Mouse (Mus musculus): ENCODE measurements around the gene Tor1a. TPM values are rescaled to one million over a fixed set of nuclear protein-coding genes. Genes with fewer than 3 reads are reported as not detected.
"Not testable (repeated sequence)": the region's sequence is repeated elsewhere in the genome, so short reads cannot be mapped to it uniquely, and the experiment has no call there.

The Tor1a gene
- polyA plus RNA-seq, 1 experiment from 2014 or later: 87.2 TPM

DNA sequence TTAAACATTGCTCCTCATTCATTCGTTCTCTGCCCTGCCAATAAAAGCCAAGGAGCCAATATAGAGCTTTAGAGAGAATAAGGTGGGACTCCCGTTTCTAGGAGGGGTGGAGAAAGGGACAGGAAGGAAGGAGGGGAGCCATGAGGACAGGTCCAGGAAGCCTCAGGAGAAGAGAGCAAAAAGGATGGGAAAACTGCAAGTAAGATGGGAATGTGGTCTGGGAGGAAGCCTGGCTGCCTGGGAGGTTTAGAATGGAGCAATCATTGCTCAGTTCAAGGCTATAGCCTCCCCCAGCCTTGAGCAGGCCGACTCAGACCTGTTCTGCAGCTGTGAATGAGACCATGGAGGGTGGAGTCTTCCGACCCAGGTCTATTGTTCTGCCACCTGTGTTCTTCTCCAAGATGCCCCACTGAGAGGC is 29.1 kb downstream of the Tor1a start:
- H3K9ac ChIP-seq (ENCODE audit: low read depth, low read length): no peak overlapping the region
- no peaks in the 10 kb centered on the region for H3K36me3 ChIP-seq (ENCODE audit: control insufficient read depth, insufficient read depth, low read length)
- H3K27ac ChIP-seq (ENCODE audit: low read length): no peak overlapping the region
- 38% methylated on average over 4 of the region's 4 CpGs for WGBS
- no peaks in the 10 kb centered on the region for H3K4me1 ChIP-seq (ENCODE audit: control insufficient read depth, insufficient read depth, low read length)
- no peak overlapping the region for H3K4me2 ChIP-seq (ENCODE audit: low read depth, low read length)
- no peaks in the 10 kb centered on the region for H3K27me3 ChIP-seq (replicated peaks; ENCODE audit: control insufficient read depth, insufficient read depth, low read length)
- H3K4me3 ChIP-seq (ENCODE audit: low read length): no peak overlapping the region
- H3K9me3 ChIP-seq (ENCODE audit: control insufficient read depth, low read length): no peaks in the 10 kb centered on the region
- no peak for ATAC-seq

DNA sequence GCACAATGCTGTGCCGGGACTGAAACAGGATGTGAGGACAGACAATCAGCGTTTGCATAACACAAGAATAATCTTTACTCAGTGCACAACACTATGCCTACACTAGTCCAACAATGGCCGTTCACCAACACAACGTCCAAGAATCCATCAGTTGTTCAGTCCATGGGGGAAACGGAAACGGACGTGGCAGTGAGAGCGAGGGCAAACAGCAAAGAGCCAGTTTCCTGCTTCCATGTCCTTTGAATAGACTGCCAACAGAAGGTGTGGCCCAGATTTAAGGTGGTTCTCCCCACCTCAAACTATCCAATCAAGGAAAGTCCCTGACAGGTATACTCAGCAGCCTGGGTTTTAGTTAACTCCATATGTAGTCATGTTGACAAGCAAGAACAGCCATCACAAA is 30.0 kb downstream of the Tor1a start:
- H3K4me2 ChIP-seq (ENCODE audit: low read depth, low read length): no peak overlapping the region
- H3K36me3 ChIP-seq (ENCODE audit: control insufficient read depth, insufficient read depth, low read length): no peaks in the 10 kb centered on the region
- no peak for ATAC-seq
- H3K4me3 ChIP-seq (ENCODE audit: low read length): no peak overlapping the region
- 75% methylated on average over 8 of the region's 8 CpGs for WGBS
- no peaks in the 10 kb centered on the region for H3K4me1 ChIP-seq (ENCODE audit: control insufficient read depth, insufficient read depth, low read length)
- no peaks in the 10 kb centered on the region for H3K9me3 ChIP-seq (ENCODE audit: control insufficient read depth, low read length)
- no peak overlapping the region for H3K27ac ChIP-seq (ENCODE audit: low read length)
- H3K9ac ChIP-seq (ENCODE audit: low read depth, low read length): no peak overlapping the region
- H3K27me3 ChIP-seq (replicated peaks; ENCODE audit: control insufficient read depth, insufficient read depth, low read length): no peaks in the 10 kb centered on the region

DNA sequence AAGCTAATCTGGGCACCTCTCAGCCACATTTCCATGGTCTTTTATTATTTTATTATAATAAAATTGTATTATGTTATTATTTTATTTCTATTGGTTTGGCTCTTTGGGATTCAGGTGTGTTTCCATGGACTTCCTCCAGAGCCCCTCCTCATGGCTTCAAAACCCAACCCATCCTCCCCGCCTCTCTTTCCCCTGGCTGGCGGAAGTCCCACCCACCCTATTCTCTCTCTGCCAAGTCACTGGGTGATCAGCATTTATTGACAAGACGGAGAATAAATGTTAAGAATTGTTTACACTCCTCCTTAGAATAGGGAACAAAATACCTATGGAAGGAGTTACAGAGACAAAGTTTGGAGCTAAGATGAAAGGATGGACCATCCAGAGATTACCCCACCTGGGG is 30.9 kb downstream of the Tor1a start:
- Histone ChIP-seq H3K27ac (ENCODE audit: low read length) (no peak overlapping the region), H3K4me3 (ENCODE audit: low read length) (no peak overlapping the region), H3K9me3 (ENCODE audit: control insufficient read depth, low read length) (no peaks in the 10 kb centered on the region), H3K36me3 (ENCODE audit: control insufficient read depth, insufficient read depth, low read length) (no peaks in the 10 kb centered on the region), H3K4me2 (ENCODE audit: low read depth, low read length) (no peak overlapping the region), H3K4me1 (ENCODE audit: control insufficient read depth, insufficient read depth, low read length) (no peaks in the 10 kb centered on the region), H3K9ac (ENCODE audit: low read depth, low read length) (no peak overlapping the region), H3K27me3 (replicated peaks; ENCODE audit: control insufficient read depth, insufficient read depth, low read length) (no peaks in the 10 kb centered on the region)
- WGBS: 77% methylated on average over 3 of the region's 3 CpGs
- no peak for ATAC-seq

DNA sequence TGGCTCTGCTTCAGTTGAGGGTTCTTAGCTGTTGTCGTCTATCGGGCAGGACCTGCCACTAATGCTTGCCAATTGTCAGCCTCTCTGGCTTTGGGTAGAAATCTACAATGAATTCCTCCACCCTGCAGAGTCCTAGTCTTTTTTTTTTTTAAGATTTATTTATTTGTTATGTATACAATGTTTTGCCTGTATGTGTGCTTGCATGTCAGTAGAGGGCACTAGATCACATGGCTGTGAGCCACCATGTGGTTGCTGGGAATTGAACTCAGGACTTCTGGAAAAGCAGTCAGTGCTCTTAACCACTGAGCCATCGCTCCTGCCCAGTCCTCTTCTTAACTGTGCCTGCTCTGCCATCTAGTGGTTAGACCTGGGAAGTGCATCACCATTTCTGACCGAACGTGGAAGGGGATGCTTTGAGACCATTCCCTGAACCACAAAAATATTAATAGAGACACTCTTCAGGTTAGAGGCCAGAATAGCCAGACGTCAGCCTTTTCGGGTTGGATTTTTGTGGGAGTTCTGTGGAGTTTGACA is 33.7 kb downstream of the Tor1a start:
- no peaks in the 10 kb centered on the region for H3K36me3 ChIP-seq (ENCODE audit: control insufficient read depth, insufficient read depth, low read length)
- H3K4me1 ChIP-seq (ENCODE audit: control insufficient read depth, insufficient read depth, low read length): peaks cover 9% of the 10 kb centered on the region
- no peak for ATAC-seq
- no peak overlapping the region for H3K4me2 ChIP-seq (ENCODE audit: low read depth, low read length)
- WGBS: 18% methylated on average over 7 of the region's 7 CpGs
- no peaks in the 10 kb centered on the region for H3K27me3 ChIP-seq (replicated peaks; ENCODE audit: control insufficient read depth, insufficient read depth, low read length)
- H3K4me3 ChIP-seq (ENCODE audit: low read length): no peak overlapping the region
- H3K27ac ChIP-seq (ENCODE audit: low read length): no peak overlapping the region
- H3K9me3 ChIP-seq (ENCODE audit: control insufficient read depth, low read length): no peaks in the 10 kb centered on the region
- no peak overlapping the region for H3K9ac ChIP-seq (ENCODE audit: low read depth, low read length)

DNA sequence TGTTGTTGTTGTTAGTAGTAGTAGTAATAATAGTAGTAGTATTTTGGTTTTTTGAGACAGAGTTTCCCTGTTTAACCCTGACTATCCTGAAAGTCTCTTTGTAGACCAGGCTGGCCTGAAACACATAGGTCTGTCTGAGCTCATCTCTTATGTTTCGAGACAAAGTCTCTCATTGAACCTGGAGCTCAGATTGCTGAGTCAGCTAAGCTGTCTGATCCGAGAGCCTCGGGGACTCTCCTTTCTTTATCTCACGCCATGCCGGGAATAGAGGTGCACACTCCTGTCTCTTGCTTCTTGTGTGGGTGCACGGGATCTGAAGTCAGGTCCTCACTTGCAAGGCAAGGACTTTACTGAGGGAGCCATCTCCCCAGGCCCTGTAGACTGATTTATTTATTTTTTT is 34.7 kb downstream of the Tor1a start:
- Histone ChIP-seq H3K4me2 (ENCODE audit: low read depth, low read length) (no peak overlapping the region), H3K9me3 (ENCODE audit: control insufficient read depth, low read length) (no peaks in the 10 kb centered on the region), H3K4me1 (ENCODE audit: control insufficient read depth, insufficient read depth, low read length) (peaks cover 16% of the 10 kb centered on the region), H3K4me3 (ENCODE audit: low read length) (no peak overlapping the region), H3K36me3 (ENCODE audit: control insufficient read depth, insufficient read depth, low read length) (no peaks in the 10 kb centered on the region), H3K27me3 (replicated peaks; ENCODE audit: control insufficient read depth, insufficient read depth, low read length) (no peaks in the 10 kb centered on the region), H3K9ac (ENCODE audit: low read depth, low read length) (no peak overlapping the region), H3K27ac (ENCODE audit: low read length) (no peak overlapping the region)
- WGBS: 66% methylated on average over 6 of the region's 6 CpGs
- ATAC-seq: no peak

DNA sequence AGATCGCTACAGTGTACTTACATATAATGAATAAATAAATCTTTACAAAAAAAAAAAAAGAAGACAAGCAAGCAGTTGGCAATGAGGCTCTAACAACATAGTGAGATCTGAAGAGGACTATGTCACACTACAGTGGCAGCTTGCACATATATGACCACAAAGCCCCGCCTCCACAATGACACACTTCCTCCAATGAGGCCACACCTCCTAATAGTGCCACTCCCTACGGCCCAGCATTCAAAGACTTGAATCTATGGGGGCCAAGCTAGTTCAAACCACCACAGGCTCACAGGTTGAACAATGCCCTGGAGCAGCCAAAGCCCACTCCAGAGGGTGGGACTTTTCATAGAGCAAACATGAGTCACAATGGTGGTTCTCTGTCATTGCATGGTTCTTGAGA is 35.8 kb downstream of the Tor1a start:
- Histone ChIP-seq H3K4me3 (ENCODE audit: low read length) (no peak overlapping the region), H3K27ac (ENCODE audit: low read length) (no peak overlapping the region), H3K9me3 (ENCODE audit: control insufficient read depth, low read length) (no peaks in the 10 kb centered on the region), H3K4me2 (ENCODE audit: low read depth, low read length) (no peak overlapping the region), H3K4me1 (ENCODE audit: control insufficient read depth, insufficient read depth, low read length) (peaks cover 21% of the 10 kb centered on the region), H3K27me3 (replicated peaks; ENCODE audit: control insufficient read depth, insufficient read depth, low read length) (no peaks in the 10 kb centered on the region), H3K36me3 (ENCODE audit: control insufficient read depth, insufficient read depth, low read length) (no peaks in the 10 kb centered on the region), H3K9ac (ENCODE audit: low read depth, low read length) (no peak overlapping the region)
- ATAC-seq: no peak
- WGBS: 83% methylated on average over 3 of the region's 3 CpGs

DNA sequence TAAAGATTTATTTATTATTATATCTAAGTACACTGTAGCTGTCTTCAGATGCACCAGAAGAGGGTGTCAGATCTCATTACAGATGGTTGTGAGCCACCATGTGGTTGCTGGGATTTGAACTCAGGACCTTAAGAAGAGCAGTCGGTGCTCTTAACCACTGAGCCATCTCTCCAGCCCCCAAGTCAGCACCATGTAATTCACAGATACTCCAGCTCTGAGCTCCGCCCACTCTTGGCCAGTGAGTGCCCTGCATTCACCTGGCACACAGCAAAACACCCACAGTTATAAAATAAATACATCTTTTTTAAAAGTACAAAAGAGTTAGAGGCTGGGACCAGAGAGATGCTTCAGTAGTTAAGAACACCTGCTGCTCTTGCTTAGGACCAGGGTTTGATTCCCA is 36.9 kb downstream of the Tor1a start:
- H3K9me3 ChIP-seq (ENCODE audit: control insufficient read depth, low read length); H3K27ac ChIP-seq (ENCODE audit: low read length); H3K4me3 ChIP-seq (ENCODE audit: low read length); ATAC-seq; H3K36me3 ChIP-seq (ENCODE audit: control insufficient read depth, insufficient read depth, low read length); H3K27me3 ChIP-seq (replicated peaks; ENCODE audit: control insufficient read depth, insufficient read depth, low read length); H3K9ac ChIP-seq (ENCODE audit: low read depth, low read length); H3K4me2 ChIP-seq (ENCODE audit: low read depth, low read length): not testable (repeated sequence)
- peaks cover 21% of the 10 kb centered on the region for H3K4me1 ChIP-seq (ENCODE audit: control insufficient read depth, insufficient read depth, low read length)
- WGBS: 79% methylated on average over 2 of the region's 2 CpGs

DNA sequence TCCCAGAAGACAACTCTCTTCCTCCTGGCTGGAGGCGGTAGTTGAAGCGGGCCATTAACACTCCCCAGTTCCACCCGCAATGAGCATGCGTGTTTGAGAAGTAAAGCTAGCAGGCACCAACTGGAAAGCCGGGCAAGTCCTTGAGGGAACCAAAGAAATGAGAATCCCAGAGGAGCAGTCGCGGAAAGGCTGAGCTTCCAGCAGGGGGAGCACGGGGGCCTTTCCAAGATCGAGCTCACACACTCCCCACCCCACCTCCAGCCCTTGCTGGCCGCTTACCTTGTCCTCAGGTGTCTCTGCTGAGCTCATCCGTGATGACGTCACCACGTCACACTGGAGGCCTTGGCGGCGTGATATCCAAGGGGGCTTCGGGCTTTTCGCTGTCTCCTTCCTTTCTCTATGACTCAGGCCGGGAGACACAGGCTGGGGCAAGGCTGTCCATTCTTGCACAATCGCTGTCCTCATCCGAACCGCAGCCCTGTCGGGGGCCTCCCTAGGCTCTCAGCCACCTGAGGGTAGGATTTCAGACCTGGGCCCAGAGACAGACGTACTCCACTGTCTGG is 38.2 kb downstream of the Tor1a start, which contains the start of gene Ptges:
TSS of gene Ptges (minus strand) at position 381 of the 563 bp plus-strand sequence.
- H3K9ac ChIP-seq (ENCODE audit: low read depth, low read length): peak within 1 kb of the TSS; percentile 60
- peak within 1 kb of the TSS; percentile 42 for H3K4me3 ChIP-seq (ENCODE audit: low read length)
- no peaks in the 10 kb centered on the region for H3K9me3 ChIP-seq (ENCODE audit: control insufficient read depth, low read length)
- WGBS: under 1% methylated on average over 23 of the region's 23 CpGs
- H3K36me3 ChIP-seq (ENCODE audit: control insufficient read depth, insufficient read depth, low read length): no peaks in the 10 kb centered on the region
- H3K27me3 ChIP-seq (replicated peaks; ENCODE audit: control insufficient read depth, insufficient read depth, low read length): peaks cover 2% of the 10 kb centered on the region; the same call in 1 of the 2 replicates
- peak; percentile 70 for ATAC-seq
- H3K4me1 ChIP-seq (ENCODE audit: control insufficient read depth, insufficient read depth, low read length): peaks cover 21% of the 10 kb centered on the region
- H3K4me2 ChIP-seq (ENCODE audit: low read depth, low read length): peak within 1 kb of the TSS; percentile 76
- H3K27ac ChIP-seq (ENCODE audit: low read length): 0 out of 2 replicates have a peak within 1 kb of the TSS, but pooled peaks have one; percentile 24

DNA sequence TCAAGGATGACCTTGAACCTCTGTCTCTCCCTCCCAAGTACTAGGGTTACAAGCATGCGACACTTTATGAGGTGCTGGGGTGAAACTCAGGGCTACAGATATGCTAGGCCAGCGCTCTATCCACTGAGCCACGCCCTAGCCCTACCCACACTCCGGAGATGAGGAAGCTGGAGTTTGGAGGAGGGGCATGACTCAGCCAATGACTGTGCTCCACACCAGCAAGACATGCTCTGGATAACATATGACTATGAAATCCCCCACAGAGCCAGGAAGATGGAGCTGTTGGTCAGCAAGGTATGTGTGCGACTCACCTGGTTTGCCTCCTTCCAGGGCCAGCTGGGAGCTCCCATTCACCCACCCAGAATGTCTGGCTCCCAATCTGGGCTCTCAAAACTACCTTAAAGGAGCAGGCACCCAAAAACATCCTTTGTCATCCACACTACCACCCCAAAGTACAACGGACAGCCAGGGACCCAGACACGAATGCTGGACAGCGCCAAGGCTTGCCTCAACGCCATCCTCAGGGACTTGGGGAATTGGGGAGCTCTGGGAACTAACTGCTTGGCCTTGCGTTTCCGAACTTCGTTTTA is 38.7 kb downstream of the Tor1a start:
- 19% methylated on average over 12 of the region's 12 CpGs for WGBS
- peak overlapping the region; percentile 42 for H3K4me3 ChIP-seq (ENCODE audit: low read length)
- H3K9ac ChIP-seq (ENCODE audit: low read depth, low read length): peak overlapping the region; percentile 60

More for the DNA sequence above, 38.7 kb downstream of the Tor1a start:
- peak; percentile 65 for ATAC-seq
- Histone ChIP-seq H3K4me2 (ENCODE audit: low read depth, low read length) (peak overlapping the region; percentile 76), H3K27ac (ENCODE audit: low read length) (no peak overlapping the region), H3K9me3 (ENCODE audit: control insufficient read depth, low read length) (no peaks in the 10 kb centered on the region), H3K27me3 (replicated peaks; ENCODE audit: control insufficient read depth, insufficient read depth, low read length) (peaks cover 3% of the 10 kb centered on the region; the same call in 1 of the 2 replicates), H3K36me3 (ENCODE audit: control insufficient read depth, insufficient read depth, low read length) (no peaks in the 10 kb centered on the region), H3K4me1 (ENCODE audit: control insufficient read depth, insufficient read depth, low read length) (peaks cover 21% of the 10 kb centered on the region)
